Mouse (Mus musculus): ENCODE measurements around the gene Yipf1. TPM values are rescaled to one million over a fixed set of nuclear protein-coding genes. Genes with fewer than 3 reads are reported as not detected.

The Yipf1 gene
- polyA plus RNA-seq, 1 experiment from 2014 or later: 53.4 TPM

DNA sequence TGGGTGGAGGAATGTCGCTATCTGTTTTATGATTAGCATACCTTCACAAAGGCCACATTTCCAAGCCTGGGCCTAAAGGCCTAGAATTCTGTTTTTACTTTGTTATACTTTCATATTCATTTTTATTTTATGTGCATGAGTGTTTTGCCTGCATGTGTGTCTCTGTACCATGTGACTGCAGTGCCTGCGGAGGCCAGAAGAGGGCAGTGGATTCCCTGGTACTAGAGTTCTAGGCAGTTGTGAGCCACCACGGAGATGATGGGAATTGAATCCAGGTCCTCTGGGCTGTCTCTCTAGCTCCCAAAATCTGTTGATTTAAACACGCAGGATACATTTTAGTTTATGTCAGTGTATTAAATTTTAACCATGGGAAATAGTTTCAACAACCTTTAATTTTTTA lies 19.4 kb downstream of the Yipf1 start:
- no peaks in the 10 kb centered on the region for H3K27me3 ChIP-seq
- H3K4me3 ChIP-seq: no peak overlapping the region
- H3K36me3 ChIP-seq: peaks cover 23% of the 10 kb centered on the region
- no peak overlapping the region for H3K9ac ChIP-seq
- no peaks in the 10 kb centered on the region for H3K4me1 ChIP-seq
- 94% methylated on average over 4 of the region's 4 CpGs for WGBS
- no peak overlapping the region for H3K4me2 ChIP-seq
- no peak overlapping the region for H3K27ac ChIP-seq
- ATAC-seq (ENCODE audit: insufficient number of reproducible peaks, insufficient read depth, low FRiP score, low TSS enrichment, low read depth): no peak
- no peaks in the 10 kb centered on the region for H3K9me3 ChIP-seq

DNA sequence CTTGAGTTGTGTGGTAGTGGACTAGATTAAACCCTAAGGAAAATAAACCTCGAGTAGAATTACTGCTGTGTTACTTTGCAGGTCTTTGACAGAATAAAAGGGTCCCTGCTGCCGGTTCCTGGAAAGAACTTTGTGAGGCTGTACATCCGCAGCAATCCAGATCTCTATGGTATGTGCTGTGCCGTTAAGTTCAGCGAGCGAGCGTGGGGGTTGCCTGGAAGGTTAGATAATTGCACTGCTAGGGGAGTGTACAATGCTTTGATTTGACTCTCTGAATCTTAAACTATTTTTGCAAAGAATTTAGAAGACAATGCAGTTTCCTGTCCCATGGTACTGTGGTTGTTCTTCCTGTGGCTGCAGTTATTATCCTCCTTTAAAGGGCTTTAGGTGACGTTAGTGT lies 22.2 kb downstream of the Yipf1 start:
- ATAC-seq (ENCODE audit: insufficient number of reproducible peaks, insufficient read depth, low FRiP score, low TSS enrichment, low read depth): no peak
- 69% methylated on average over 8 of the region's 8 CpGs for whole genome bisulfite sequencing
- Histone ChIP-seq H3K9me3 (no peaks in the 10 kb centered on the region), H3K4me1 (no peaks in the 10 kb centered on the region), H3K4me3 (no peak overlapping the region), H3K36me3 (peaks cover 12% of the 10 kb centered on the region; the same call in 1 of the 2 replicates), H3K27me3 (no peaks in the 10 kb centered on the region), H3K27ac (no peak overlapping the region), H3K9ac (no peak overlapping the region), H3K4me2 (no peak overlapping the region)

DNA sequence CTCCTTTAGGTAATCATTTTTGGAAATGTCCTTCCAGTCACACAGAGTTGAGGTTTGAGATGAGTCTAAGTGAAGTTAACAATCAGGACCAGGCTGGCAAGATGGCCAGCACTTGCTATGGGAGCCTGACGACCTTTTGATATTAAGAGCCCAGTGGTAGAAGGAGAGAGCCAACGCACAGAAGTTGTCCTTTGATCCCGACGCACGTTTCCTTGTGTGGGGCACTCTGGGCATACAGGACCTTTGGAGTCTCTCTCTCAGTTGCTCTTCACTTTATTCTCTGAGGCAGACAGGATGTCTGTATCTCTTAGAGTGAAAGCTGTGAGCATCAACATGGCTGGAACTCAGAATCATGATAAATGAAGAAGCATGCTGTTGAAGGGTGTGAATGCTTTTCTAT lies 23.3 kb downstream of the Yipf1 start:
- ATAC-seq (ENCODE audit: insufficient number of reproducible peaks, insufficient read depth, low FRiP score, low TSS enrichment, low read depth): no peak
- H3K4me2 ChIP-seq: no peak overlapping the region
- no peaks in the 10 kb centered on the region for H3K4me1 ChIP-seq
- H3K9me3 ChIP-seq: no peaks in the 10 kb centered on the region
- no peak overlapping the region for H3K27ac ChIP-seq
- 90% methylated on average over 5 of the region's 5 CpGs for WGBS
- peaks cover 12% of the 10 kb centered on the region; the same call in 1 of the 2 replicates for H3K36me3 ChIP-seq
- no peaks in the 10 kb centered on the region for H3K27me3 ChIP-seq
- H3K9ac ChIP-seq: no peak overlapping the region
- no peak overlapping the region for H3K4me3 ChIP-seq

DNA sequence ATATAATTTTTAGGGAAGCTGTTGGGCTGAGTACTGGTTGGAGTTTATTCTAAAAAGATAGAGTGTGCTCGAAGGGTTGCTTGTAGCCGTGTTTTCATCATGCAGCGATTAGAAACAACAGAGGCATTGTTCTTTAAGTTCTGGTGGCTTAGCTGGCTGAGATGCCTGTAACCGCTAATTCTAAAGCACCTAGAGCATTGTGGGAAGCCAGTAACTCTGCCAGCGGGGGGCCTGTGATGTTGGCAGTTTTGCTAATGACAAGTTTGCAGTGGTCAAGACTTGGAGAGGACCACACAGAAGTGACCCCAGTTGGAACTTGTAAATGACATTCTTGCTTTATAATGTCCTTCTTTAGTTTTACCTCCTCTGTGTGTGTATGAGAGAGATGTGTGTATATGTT lies 27.2 kb downstream of the Yipf1 start:
- H3K9me3 ChIP-seq: no peaks in the 10 kb centered on the region
- no peak overlapping the region for H3K4me2 ChIP-seq
- H3K4me3 ChIP-seq: no peak overlapping the region
- H3K36me3 ChIP-seq: peaks cover 18% of the 10 kb centered on the region
- H3K27me3 ChIP-seq: no peaks in the 10 kb centered on the region
- WGBS: 36% methylated on average over 5 of the region's 5 CpGs
- H3K27ac ChIP-seq: no peak overlapping the region
- H3K4me1 ChIP-seq: no peaks in the 10 kb centered on the region
- H3K9ac ChIP-seq: no peak overlapping the region
- no peak for ATAC-seq (ENCODE audit: insufficient number of reproducible peaks, insufficient read depth, low FRiP score, low TSS enrichment, low read depth)

DNA sequence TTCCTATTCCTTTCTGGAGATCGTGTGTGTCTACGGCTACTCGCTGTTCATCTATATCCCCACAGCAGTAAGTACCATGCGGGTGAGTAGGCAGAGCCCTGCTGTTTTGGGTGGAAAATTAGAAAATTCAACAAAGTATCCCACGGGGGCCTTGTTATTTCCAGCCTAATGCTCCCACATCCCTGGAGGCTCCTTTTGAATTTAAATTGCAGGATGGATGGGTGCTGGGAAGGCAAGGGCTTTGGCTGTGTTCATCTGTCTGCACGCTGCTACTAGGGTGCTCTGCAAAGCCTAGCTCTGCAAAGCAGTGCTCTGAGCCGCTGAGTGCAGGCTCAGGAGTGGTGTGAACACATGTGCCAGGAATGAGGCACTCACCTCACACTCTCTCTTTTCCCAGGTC lies 30.4 kb downstream of the Yipf1 start:
- H3K9ac ChIP-seq: no peak overlapping the region

DNA sequence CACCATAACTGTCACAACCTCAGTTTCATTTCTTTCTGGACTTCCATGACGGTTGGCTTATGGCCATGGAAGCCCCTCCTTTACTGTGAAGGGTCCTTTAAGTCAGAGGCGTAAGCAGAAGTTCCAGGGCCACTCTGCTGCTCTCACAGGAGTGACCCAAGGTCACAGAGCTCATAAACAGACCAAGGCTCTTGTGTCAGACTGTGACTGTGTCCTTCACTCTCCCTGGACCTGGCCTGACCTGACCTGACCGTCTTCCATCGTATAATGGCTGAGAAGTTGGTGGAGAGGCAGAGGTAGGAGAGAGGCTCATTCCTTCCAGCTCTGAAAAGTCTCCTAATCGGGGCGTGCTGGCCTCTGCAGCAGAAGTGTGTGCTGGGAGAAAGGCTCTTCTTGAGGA lies 33.1 kb downstream of the Yipf1 start:
- no peak overlapping the region for H3K9ac ChIP-seq
- H3K4me2 ChIP-seq: no peak overlapping the region
- no peak overlapping the region for H3K27ac ChIP-seq
- no peaks in the 10 kb centered on the region for H3K9me3 ChIP-seq
- WGBS: 77% methylated on average over 6 of the region's 6 CpGs
- H3K4me1 ChIP-seq: peaks cover 7% of the 10 kb centered on the region
- no peak for ATAC-seq (ENCODE audit: insufficient number of reproducible peaks, insufficient read depth, low FRiP score, low TSS enrichment, low read depth)
- no peak overlapping the region for H3K4me3 ChIP-seq
- H3K27me3 ChIP-seq: no peaks in the 10 kb centered on the region
- H3K36me3 ChIP-seq: peaks cover 39% of the 10 kb centered on the region

More for the DNA sequence above, 30.4 kb downstream of the Yipf1 start:
- Histone ChIP-seq H3K36me3 (peaks cover 25% of the 10 kb centered on the region), H3K4me1 (peaks cover 7% of the 10 kb centered on the region), H3K27me3 (no peaks in the 10 kb centered on the region), H3K4me3 (no peak overlapping the region), H3K9me3 (no peaks in the 10 kb centered on the region), H3K27ac (no peak overlapping the region), H3K4me2 (no peak overlapping the region)
- no peak for ATAC-seq (ENCODE audit: insufficient number of reproducible peaks, insufficient read depth, low FRiP score, low TSS enrichment, low read depth)
- 78% methylated on average over 7 of the region's 7 CpGs for WGBS

DNA sequence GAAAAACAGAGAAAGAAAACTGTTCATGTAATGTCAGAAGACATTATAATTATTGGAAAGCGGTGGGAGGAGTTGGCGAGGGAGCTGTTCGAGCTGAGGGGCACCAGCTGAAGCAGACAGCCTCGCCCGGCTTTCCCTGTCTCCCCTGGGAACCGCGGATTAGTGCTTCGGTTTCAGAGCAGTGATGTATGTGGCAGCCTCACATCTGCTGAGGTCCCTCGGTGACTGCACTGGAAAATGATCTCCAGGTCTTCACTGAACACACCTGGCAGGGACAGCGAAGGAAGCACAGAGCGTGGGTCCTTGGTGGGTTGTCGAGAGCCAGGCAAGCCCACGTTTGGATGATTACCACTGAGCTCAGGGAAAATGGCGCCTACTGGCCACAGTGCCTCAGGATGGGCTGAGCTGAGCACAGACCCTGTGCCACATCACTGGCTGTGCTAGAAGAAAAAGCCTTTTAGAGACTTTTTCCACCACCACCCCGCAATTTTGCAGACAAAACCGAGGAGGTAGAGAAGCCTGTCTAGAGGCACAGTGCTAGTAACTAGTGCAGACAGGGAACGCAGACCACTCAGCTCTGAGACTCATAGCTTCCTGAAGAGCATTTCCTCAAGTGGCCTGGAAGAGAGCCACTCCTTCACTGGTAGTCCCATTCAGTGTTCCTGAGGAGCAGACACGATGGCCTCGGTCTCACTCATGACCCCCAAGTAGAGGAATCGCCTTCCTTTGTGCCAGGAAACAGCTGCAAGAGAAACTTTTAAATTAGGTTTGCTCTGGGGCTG lies 34.6 kb downstream of the Yipf1 start:
- Histone ChIP-seq H3K27me3 (no peaks in the 10 kb centered on the region), H3K4me3 (no peak overlapping the region), H3K9ac (peak overlapping the region; percentile 17), H3K4me2 (no peak overlapping the region), H3K4me1 (peaks cover 7% of the 10 kb centered on the region), H3K27ac (peak overlapping the region; percentile 48), H3K9me3 (no peaks in the 10 kb centered on the region), H3K36me3 (peaks cover 45% of the 10 kb centered on the region)
- ATAC-seq (ENCODE audit: insufficient number of reproducible peaks, insufficient read depth, low FRiP score, low TSS enrichment, low read depth): peak; percentile 50; the same call in 1 of the 2 replicates
- 65% methylated on average over 20 of the region's 20 CpGs for WGBS

DNA sequence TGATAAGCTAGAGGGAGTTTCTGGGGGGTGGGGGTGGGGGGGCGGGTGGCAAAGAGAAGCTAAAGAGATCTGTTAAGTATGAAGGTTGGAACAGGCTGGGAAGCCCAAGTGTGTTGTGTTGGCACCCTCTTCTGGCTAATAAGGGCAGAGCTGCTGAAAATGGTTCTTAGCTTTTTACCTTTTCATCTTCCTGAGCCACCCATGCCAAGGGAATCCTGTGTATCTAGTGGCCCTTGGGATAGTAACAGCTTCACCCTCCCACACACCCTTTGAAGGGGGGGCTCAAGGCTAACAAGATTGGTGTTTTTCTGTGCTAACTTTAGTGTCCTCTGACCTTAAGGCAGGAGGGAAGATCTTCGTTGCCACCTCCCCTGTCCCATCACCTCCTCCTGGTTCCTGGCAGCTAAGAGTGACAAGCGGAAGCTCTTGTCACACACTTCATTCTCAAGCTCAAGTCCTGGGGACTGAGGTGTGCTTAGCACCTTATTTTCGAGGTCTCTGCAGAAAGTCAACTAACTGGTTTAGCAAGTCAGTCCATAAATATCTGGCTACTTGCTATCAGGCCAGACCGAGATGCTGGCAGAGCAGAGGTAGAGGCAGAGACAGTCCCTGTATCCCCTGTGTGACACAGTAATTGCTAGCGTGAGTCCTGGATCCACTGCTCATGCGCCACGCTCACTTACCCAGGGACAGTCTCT lies 35.3 kb downstream of the Yipf1 start:
- H3K9ac ChIP-seq: no peak overlapping the region
- H3K4me2 ChIP-seq: no peak overlapping the region
- peaks cover 52% of the 10 kb centered on the region for H3K36me3 ChIP-seq
- no peak for ATAC-seq (ENCODE audit: insufficient number of reproducible peaks, insufficient read depth, low FRiP score, low TSS enrichment, low read depth)
- H3K27ac ChIP-seq: no peak overlapping the region
- no peak overlapping the region for H3K4me3 ChIP-seq
- 65% methylated on average over 8 of the region's 8 CpGs for WGBS
- peaks cover 9% of the 10 kb centered on the region for H3K4me1 ChIP-seq
- no peaks in the 10 kb centered on the region for H3K27me3 ChIP-seq
- H3K9me3 ChIP-seq: no peaks in the 10 kb centered on the region

DNA sequence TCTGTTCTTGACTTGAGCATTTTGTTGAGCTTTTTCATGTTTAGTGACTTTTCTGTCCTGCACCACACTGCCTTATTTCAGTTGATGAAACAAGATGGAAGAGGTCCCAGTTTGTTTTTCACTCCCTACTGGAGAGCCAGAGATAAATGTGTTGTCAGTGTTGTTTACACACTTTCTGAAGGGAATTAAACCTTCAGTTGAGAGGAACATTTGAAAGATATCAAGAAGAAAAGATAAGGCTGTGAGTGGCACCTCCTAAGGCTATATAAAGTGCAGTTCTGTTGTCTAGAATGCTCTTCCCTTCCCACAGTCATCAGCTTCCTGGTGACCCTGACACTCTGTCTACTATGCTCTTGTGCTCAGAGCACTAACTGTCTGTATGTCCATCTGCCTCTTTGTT lies 37.2 kb downstream of the Yipf1 start:
- Histone ChIP-seq H3K27ac (no peak overlapping the region), H3K4me2 (no peak overlapping the region), H3K9ac (no peak overlapping the region), H3K4me1 (peaks cover 10% of the 10 kb centered on the region), H3K36me3 (peaks cover 45% of the 10 kb centered on the region), H3K4me3 (no peak overlapping the region), H3K27me3 (no peaks in the 10 kb centered on the region), H3K9me3 (no peaks in the 10 kb centered on the region)
- ATAC-seq (ENCODE audit: insufficient number of reproducible peaks, insufficient read depth, low FRiP score, low TSS enrichment, low read depth): no peak

DNA sequence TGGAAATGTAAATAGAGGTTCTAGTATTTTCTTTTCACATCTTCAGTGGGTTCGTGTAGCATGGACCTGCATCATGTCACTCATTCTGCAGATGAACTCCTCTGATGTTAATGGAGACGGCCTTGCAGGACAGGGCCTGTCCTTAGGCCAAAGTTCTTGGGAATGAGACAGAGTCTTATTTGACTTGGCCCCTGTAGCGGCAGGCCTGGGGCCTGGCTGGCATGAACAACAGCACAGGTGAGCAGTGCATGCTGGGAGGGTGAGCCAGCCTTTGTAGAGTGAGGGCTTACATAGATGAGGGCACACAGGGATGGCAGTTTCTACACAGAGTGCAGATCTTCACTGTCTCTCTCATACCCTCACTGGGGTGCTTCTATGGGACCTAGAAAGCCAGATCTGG lies 39.4 kb downstream of the Yipf1 start:
- Histone ChIP-seq H3K27me3 (no peaks in the 10 kb centered on the region), H3K36me3 (peaks cover 35% of the 10 kb centered on the region), H3K4me2 (no peak overlapping the region), H3K4me3 (no peak overlapping the region), H3K9ac (peak overlapping the region; percentile 32; the same call in 1 of the 2 replicates), H3K27ac (no peak overlapping the region), H3K4me1 (peaks cover 7% of the 10 kb centered on the region), H3K9me3 (no peaks in the 10 kb centered on the region)
- ATAC-seq (ENCODE audit: insufficient number of reproducible peaks, insufficient read depth, low FRiP score, low TSS enrichment, low read depth): peak; percentile 11; the same call in 1 of the 2 replicates
- 84% methylated on average over 3 of the region's 3 CpGs for WGBS

DNA sequence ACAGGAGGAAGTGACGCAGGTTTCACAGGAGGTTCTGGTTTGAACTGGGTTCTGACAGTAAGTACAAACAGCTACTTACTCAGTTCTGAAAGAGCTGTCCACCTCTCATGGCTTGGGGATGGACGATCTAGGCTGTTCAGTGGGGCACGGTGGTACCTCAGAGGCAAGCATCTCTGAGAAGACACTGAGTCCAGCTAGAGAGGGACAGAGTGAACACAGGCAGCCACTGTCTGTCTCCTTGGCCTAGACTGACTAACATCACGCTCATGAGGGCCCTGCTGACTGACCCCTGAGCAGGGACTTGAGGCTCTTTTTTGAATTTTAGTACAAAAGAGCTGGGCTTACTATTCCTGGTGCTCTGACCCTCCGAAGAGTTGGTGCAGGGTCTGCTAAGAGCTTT lies 40.0 kb downstream of the Yipf1 start:
- Histone ChIP-seq H3K9me3 (no peaks in the 10 kb centered on the region), H3K9ac (peak overlapping the region; percentile 32; the same call in 1 of the 2 replicates), H3K4me1 (0 out of 2 replicates have a peak, but pooled peaks cover 3% of the 10 kb centered on the region), H3K4me3 (no peak overlapping the region), H3K36me3 (peaks cover 37% of the 10 kb centered on the region), H3K27me3 (no peaks in the 10 kb centered on the region), H3K4me2 (no peak overlapping the region), H3K27ac (no peak overlapping the region)
- ATAC-seq (ENCODE audit: insufficient number of reproducible peaks, insufficient read depth, low FRiP score, low TSS enrichment, low read depth): no peak
- 88% methylated on average over 5 of the region's 5 CpGs for WGBS

DNA sequence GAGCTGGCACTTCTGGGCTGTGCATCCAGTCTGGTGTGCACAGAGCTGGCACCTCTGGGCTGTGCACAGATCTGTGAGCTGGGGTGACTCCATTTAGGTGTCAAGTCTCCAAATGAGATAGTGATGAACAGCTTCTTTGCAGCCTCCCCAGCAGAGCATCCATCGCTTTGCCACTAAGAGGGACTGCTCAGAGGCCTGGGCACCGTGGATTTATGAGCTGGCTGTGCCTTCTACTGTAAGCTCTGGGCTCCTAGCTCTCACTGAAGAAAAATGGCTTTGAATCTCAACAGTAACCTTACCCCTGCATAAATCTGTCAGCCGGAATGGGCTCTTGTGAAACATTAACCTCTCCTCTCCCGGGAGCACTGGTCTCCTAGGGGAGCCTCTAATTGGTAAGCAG lies 40.4 kb downstream of the Yipf1 start:
- Histone ChIP-seq H3K9ac (0 out of 2 replicates have a peak overlapping the region, but pooled peaks have one; percentile 32), H3K9me3 (no peaks in the 10 kb centered on the region), H3K4me1 (0 out of 2 replicates have a peak, but pooled peaks cover 3% of the 10 kb centered on the region), H3K27me3 (no peaks in the 10 kb centered on the region), H3K4me2 (no peak overlapping the region), H3K27ac (no peak overlapping the region), H3K36me3 (peaks cover 40% of the 10 kb centered on the region), H3K4me3 (no peak overlapping the region)
- 37% methylated on average over 4 of the region's 4 CpGs for WGBS
- ATAC-seq (ENCODE audit: insufficient number of reproducible peaks, insufficient read depth, low FRiP score, low TSS enrichment, low read depth): no peak

Measured in embryonic facial prominence, embryonic 13.5 days (tissue).